30 mouse cellular contexts compared by ENCODE assay signal in the genomic region with DNA sequence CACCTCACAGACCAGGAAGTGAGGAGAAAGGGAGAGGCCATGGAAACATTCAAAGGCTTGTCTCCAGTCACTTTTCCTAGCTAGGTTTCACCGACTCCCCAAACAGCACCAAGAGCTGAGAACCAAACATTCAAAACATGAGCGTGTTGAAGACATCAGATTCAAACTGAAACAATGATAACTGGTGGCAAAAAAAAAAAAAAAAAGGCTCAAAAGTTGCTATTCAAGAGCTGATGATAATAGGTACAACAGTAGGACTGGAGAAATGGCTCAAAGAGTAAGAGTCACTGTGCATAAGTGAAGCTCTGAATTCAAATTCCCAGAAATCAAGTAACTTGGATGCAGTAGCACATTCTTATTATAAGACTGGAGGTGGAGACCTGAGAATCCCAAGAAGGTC.
"Had no signal": no experiment of that assay in that cellular context is flagged by ENCODE, and none has a peak within 500 bp of the region (broad histone marks: within the 10 kb centered on the region; RNA-seq: fewer than 3 reads in every experiment).

No protein-coding gene starts in this region.

- H3K4me1 ChIP-seq: limb, embryonic 10.5 days; limb, embryonic 12.5 days; limb, embryonic 13.5 days; lung, embryonic 15.5 days; midbrain, embryonic 10.5 days; midbrain, embryonic 12.5 days; midbrain, embryonic 13.5 days; neural tube, embryonic 12.5 days had no signal

- DNase-seq: left cerebral cortex, postnatal 4 days; liver; liver, embryonic 13.5 days; liver, postnatal 0 days; lung, adult 18-20 months; lung, adult 2 months; lung, embryonic 14.5 days; lung, postnatal 10 days; lung, postnatal 14 days; lung, postnatal 36 days; lung, postnatal 4 days; midbrain, embryonic 14.5 days had no signal

- H3K4me2 ChIP-seq: limb, embryonic 12.5 days; limb, embryonic 13.5 days; limb, embryonic 15.5 days; liver, embryonic 11.5 days; liver, embryonic 12.5 days; liver, embryonic 13.5 days; liver, embryonic 15.5 days; lung, embryonic 14.5 days; lung, embryonic 15.5 days; midbrain, embryonic 11.5 days; midbrain, embryonic 12.5 days; midbrain, embryonic 13.5 days; midbrain, embryonic 15.5 days; neural tube, embryonic 12.5 days had no signal

- H3K27ac ChIP-seq: limb, embryonic 10.5 days; limb, embryonic 12.5 days; limb, embryonic 13.5 days; limb, embryonic 15.5 days; liver, embryonic 12.5 days; liver, embryonic 13.5 days; liver, embryonic 14.5 days; liver, embryonic 15.5 days; lung, embryonic 15.5 days; macrophage; midbrain, embryonic 10.5 days; midbrain, embryonic 12.5 days; midbrain, embryonic 13.5 days; midbrain, embryonic 15.5 days; neural tube, embryonic 12.5 days had no signal

- H3K9ac ChIP-seq: limb, embryonic 12.5 days; limb, embryonic 13.5 days; limb, embryonic 15.5 days; liver, embryonic 12.5 days; liver, embryonic 13.5 days; liver, embryonic 14.5 days; liver, embryonic 15.5 days; liver, postnatal 0 days; lung, embryonic 14.5 days; lung, embryonic 15.5 days; midbrain, embryonic 12.5 days; midbrain, embryonic 13.5 days; midbrain, embryonic 15.5 days; neural tube, embryonic 12.5 days had no signal

- H3K9me3 ChIP-seq: limb, embryonic 10.5 days; limb, embryonic 12.5 days; limb, embryonic 13.5 days; limb, embryonic 15.5 days; liver, embryonic 12.5 days; liver, embryonic 13.5 days; liver, embryonic 15.5 days; lung, embryonic 15.5 days; megakaryocyte, embryonic 14.5 days; midbrain, embryonic 10.5 days; midbrain, embryonic 12.5 days; midbrain, embryonic 13.5 days; midbrain, embryonic 15.5 days; neural tube, embryonic 12.5 days had no signal

- H3K27me3 ChIP-seq: limb, embryonic 12.5 days; limb, embryonic 13.5 days; limb, embryonic 15.5 days; liver, embryonic 12.5 days; liver, embryonic 13.5 days; liver, embryonic 15.5 days; lung, embryonic 15.5 days; megakaryocyte, embryonic 14.5 days; midbrain, embryonic 12.5 days; midbrain, embryonic 13.5 days; midbrain, embryonic 15.5 days; neural tube, embryonic 12.5 days had no signal

- H3K4me3 ChIP-seq: limb, embryonic 10.5 days; limb, embryonic 12.5 days; limb, embryonic 13.5 days; limb, embryonic 15.5 days; liver, embryonic 12.5 days; liver, embryonic 13.5 days; liver, embryonic 15.5 days; lung, embryonic 15.5 days; megakaryocyte, embryonic 14.5 days; midbrain, embryonic 10.5 days; midbrain, embryonic 12.5 days; midbrain, embryonic 13.5 days; midbrain, embryonic 15.5 days; myocyte; neural tube, embryonic 12.5 days had no signal

- H3K36me3 ChIP-seq: liver, embryonic 12.5 days; liver, embryonic 13.5 days; liver, embryonic 15.5 days; lung, embryonic 15.5 days; midbrain, embryonic 15.5 days had no signal
